Mouse (Mus musculus): Measurements from ENCODE around the gene Kalrn.

DNA sequence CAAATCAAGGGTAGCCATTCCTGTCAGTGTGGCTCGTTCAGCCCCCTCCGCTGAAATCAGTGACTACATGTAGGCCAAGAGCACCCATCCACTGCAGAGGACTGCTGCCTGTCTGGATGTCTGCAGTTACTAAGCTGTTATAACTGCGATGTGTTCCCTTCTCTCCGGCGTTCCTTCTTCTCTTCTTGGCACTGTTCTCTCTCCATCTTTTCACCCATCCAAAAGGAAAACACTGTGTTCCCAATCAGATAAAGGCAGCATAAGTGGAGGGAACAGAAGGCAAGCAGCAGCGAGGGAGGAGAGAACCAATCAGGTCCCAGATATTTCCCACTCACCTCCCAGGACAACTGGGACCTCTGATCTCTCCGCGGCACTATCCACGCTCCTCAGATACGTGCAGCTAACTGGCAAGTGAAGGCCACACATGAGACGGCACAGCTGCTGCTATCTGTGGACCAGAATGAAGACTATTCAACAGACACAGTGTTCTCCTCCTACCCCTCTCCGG is 56.4 kb downstream of the Kalrn start:
- TF ChIP-seq GATA1 (IDR thresholded peaks at IDR 0.05; ENCODE audit: borderline replicate concordance, low read length), result no peak
- no peak for TF ChIP-seq FLI1 (IDR thresholded peaks at IDR 0.05; ENCODE audit: low read length)

Measured in megakaryocyte, embryonic 14.5 days (primary cell).